Mouse (Mus musculus) effector memory CD4-positive, alpha-beta T cell, adult 5 months (primary cell): ENCODE measurements around the gene Inka2. TPM values are rescaled to one million over a fixed set of nuclear protein-coding genes. Genes with fewer than 3 reads are reported as not detected.

Source experiments
- polyA plus RNA-seq: library from polyadenylated mRNA; unstranded; fragments of 100-300 nt; shearing (Covaris generic); gene quantifications from one replicate; pipeline ENCODE4 v1.2.1, GENCODE M21; 2017

Gene Inka2
- 0.31 TPM for polyA plus RNA-seq

GRCm38 (mm10) chr3:105704031-105705008 is at the start of gene Inka2:
Gene Inka2 (plus strand): TSS chr3:105704599.

GRCm38 (mm10) chr3:105687324-105688060 is 16.9 kb upstream of the Inka2 start, which contains the start of gene Ddx20:
Gene Ddx20 (minus strand): TSS chr3:105687574.

Other genes with a start within 250 kb of the Inka2 start
- 17.4 TPM for gene Ddx20, start 17.0 kb upstream of the Inka2 start, polyA plus RNA-seq
- gene Rap1a, start 96.7 kb downstream of the Inka2 start, polyA plus RNA-seq: 228 TPM
- gene Adora3, start 166.3 kb downstream of the Inka2 start, polyA plus RNA-seq: not detected
- gene Tmigd3, start 166.3 kb downstream of the Inka2 start, polyA plus RNA-seq: not detected
- 0.51 TPM for gene I830077J02Rik, start 228.1 kb downstream of the Inka2 start, polyA plus RNA-seq